Mouse (Mus musculus): Measurements from ENCODE around the gene Olfr732. TPM values are rescaled to one million over a fixed set of nuclear protein-coding genes. Genes with fewer than 3 reads are reported as not detected.

Gene Olfr732
- total RNA-seq (2021): not detected
- long read RNA-seq: 0 reads

DNA sequence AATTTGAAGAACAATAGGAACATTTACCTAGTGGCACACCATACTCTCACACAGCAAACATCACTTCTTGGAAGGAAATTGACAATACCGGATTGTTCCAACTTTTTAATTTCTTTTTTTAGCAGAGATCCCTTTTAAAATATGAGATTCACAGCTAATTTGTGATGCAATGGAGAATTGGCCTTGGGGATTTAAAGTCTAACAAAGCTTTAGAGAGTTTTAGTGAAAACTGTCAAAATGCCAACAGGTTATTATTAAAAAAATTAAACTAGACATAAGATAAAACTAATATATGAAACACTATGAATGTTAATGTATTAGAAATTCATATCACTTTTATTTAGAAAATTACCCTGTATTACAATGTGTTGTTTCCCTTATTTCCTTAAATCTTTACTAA is at the start of gene Olfr732:
Gene Olfr732 (minus strand): TSS at position 101 of the 400 bp plus-strand sequence.
- no peak for DNase-seq (ENCODE audit: low spot score in 2 of 2)

DNA sequence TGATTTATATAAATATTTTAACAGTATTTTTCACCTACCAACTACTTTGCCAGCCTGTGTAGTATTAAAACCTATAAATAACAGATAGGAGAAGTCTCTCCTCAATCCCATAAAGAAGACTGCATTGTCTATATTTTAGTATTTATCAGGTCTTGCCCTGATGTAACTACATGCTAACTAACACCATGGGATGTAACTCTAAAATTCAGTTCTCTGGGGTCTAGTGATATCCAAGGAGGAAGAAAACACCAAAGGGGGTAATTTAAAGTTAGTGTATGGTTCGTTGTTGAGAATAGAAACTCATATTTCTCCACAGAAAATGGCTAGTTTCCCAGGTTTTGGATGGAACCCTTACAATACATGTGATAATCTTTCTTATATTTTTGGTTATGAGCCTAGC is 42.7 kb upstream of the Olfr732 start, which contains the start of gene Olfr734:
Gene Olfr734 (minus strand): TSS at position 101 of the 400 bp plus-strand sequence.
- DNase-seq (ENCODE audit: low spot score in 2 of 2): no peak

DNA sequence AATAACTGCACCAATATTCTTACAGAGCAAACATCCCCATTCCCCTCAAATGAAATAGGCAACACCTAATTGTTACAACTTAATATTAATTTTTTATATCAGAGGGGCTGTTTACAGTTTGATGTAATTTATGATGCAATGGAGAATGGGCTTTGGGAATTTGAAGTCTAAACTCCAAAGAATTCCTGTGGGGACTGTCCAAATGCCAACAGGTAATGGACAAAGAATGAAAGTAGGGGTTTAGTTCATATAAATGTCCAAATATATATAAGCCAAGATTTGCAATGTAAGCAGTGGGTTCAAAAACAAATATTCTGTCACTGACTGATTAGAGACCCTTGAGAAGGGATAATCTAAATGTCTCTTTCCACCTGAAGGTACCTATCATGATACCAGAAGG is 17.4 kb upstream of the Olfr732 start, which contains the start of gene Olfr733:
Gene Olfr733 (minus strand): TSS at position 101 of the 400 bp plus-strand sequence.
- DNase-seq (ENCODE audit: low spot score in 2 of 2): no peak

DNA sequence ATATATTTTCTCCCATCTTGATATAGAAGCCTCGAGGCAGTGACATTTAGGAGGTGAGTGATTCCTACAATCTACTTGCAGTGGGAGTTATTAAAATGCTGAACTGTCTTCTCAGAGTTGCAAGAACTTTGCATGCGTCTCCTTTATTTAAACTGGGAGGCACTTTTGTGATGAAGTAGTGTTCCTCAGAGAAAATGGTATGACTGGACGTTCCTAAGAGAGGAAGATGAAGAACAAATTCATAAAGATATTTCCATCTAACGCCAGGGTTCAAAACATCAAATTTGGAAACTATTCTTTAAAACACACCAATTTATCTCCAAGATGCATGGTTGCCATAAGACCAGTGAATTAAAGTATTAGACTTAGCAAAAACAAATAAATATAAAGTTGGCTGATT is 42.2 kb downstream of the Olfr732 start, which contains the start of gene Olfr731:
Gene Olfr731 (minus strand): TSS at position 101 of the 400 bp plus-strand sequence.
- DNase-seq (ENCODE audit: low spot score in 2 of 2): no peak

Other genes starting within 250 kb of the Olfr732 start
- gene Olfr725, start 243.8 kb downstream of the Olfr732 start, total RNA-seq (2021): not detected
- not detected for gene Olfr726, start 193.3 kb downstream of the Olfr732 start, total RNA-seq (2021)
- not detected for gene Olfr727, start 161.0 kb downstream of the Olfr732 start, total RNA-seq (2021)
- gene Olfr728, start 141.5 kb downstream of the Olfr732 start, total RNA-seq (2021): not detected
- not detected for gene Olfr729, start 131.3 kb downstream of the Olfr732 start, total RNA-seq (2021)
- not detected for gene Olfr730, start 96.0 kb downstream of the Olfr732 start, total RNA-seq (2021)
- gene Olfr731, start 42.3 kb downstream of the Olfr732 start, total RNA-seq (2021): not detected
- not detected for gene Olfr733, start 17.3 kb upstream of the Olfr732 start, total RNA-seq (2021)
- not detected for gene Olfr734, start 42.6 kb upstream of the Olfr732 start, total RNA-seq (2021)
- gene Olfr735, start 64.7 kb upstream of the Olfr732 start, total RNA-seq (2021): not detected
- gene Tlr11, start 73.7 kb upstream of the Olfr732 start, total RNA-seq (2021): not detected
- gene Olfr736, start 97.0 kb upstream of the Olfr732 start, total RNA-seq (2021): not detected
- gene Olfr738, start 123.4 kb upstream of the Olfr732 start, total RNA-seq (2021): not detected
- not detected for gene Olfr739, start 134.4 kb upstream of the Olfr732 start, total RNA-seq (2021)
- not detected for gene Olfr740, start 161.3 kb upstream of the Olfr732 start, total RNA-seq (2021)
- gene Olfr741, start 188.5 kb upstream of the Olfr732 start, total RNA-seq (2021): not detected
- not detected for gene Olfr742, start 219.4 kb upstream of the Olfr732 start, total RNA-seq (2021)
- not detected for gene Olfr743, start 237.6 kb upstream of the Olfr732 start, total RNA-seq (2021)